Mouse (Mus musculus) neural tube, embryonic 12.5 days (tissue): ENCODE measurements at regions not wholly inside any gene's neighbourhood (a gene's known extent, or its start where the extent isn't known, plus 50 kb on each side); places are given as distances from the start of the nearest gene placed in this dataset.
A peak's percentile ranks its signal among the peaks of the same experiment; 100 is the strongest.

Experiments used
- ATAC-seq: fragments of 200-750 bp; cut with Nextera tagmentation; 2 replicates; pipeline ENCODE4 v1.8.0; 2017; ENCODE audit warnings: low read depth, mild to moderate bottlenecking, moderate TSS enrichment, moderate library complexity; ENCODE audit not compliant: low FRiP score
- H3K27ac ChIP-seq: fragments of 300-500 bp; sonication (generic); 2 replicates; pipeline ENCODE4 v1.5.1; 2016
- H3K27me3 ChIP-seq: fragments of 300-500 bp; sonication (generic); replicated peaks from 2 replicates; pipeline ENCODE4 v1.6.1; 2016; ENCODE audit warnings: mild to moderate bottlenecking
- H3K36me3 ChIP-seq: fragments of 300-500 bp; sonication (generic); 2 replicates; pipeline ENCODE4 v1.6.1; 2016; ENCODE audit warnings: mild to moderate bottlenecking
- H3K4me1 ChIP-seq: fragments of 300-500 bp; sonication (generic); 2 replicates; pipeline ENCODE4 v1.6.1; 2016
- H3K4me2 ChIP-seq: fragments of 300-500 bp; sonication (generic); replicated peaks from 2 replicates; pipeline ENCODE4 v1.6.1; 2016; ENCODE audit warnings: mild to moderate bottlenecking
- H3K4me3 ChIP-seq: fragments of 300-500 bp; sonication (generic); 2 replicates; pipeline ENCODE4 v1.5.1; 2016
- H3K9ac ChIP-seq: fragments of 300-500 bp; sonication (generic); 2 replicates; pipeline ENCODE4 v1.6.1; 2016; ENCODE audit warnings: mild to moderate bottlenecking
- H3K9me3 ChIP-seq: fragments of 300-500 bp; sonication (generic); 2 replicates; pipeline ENCODE4 v1.6.1; 2016; ENCODE audit warnings: mild to moderate bottlenecking
- WGBS: fragments of 180-500 bp; shearing (Covaris S2); methylation state at CpG from one replicate; pipeline ENCODE4 v1.1.7; 2016; 5-methylcytosine and 5-hydroxymethylcytosine counted together

DNA sequence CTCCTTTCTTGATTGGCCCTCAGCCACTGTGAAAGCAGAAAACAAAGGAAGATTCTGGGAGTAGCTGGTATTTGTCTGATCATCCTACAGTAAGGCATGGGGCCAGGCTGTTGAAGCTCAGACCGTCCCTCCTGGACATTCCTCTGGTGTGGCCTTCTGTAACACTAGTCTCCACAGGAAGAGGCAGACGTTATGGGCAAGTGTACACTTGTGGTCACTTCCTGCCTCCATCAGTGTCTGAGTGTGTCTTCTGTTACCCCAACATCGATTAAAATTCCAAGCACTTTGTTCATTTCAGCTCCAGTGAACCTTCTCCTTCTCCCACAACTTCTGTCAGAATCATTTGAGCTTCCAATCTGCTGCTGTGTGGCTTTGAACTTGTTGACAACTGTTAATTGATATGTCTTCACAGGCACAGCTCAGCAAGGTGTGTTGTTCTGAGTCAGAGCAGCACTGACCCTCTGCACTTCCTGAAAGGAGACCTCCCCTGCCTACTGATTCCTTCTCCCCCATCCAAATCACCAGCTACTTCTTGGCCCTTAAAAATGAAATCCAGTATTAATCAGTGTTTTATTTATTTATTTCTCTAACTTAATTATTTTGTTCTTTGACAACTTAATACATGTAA is 154.7 kb upstream of the Tmc3 start:
- WGBS = 77% methylated on average over 3 of the region's 3 CpGs
- Histone ChIP-seq H3K36me3 (no peaks in the 10 kb centered on the region), H3K4me3 (no peak overlapping the region), H3K27ac (no peak overlapping the region), H3K27me3 (no peaks in the 10 kb centered on the region), H3K4me2 (no peak overlapping the region), H3K9me3 (no peaks in the 10 kb centered on the region), H3K9ac (no peak overlapping the region), H3K4me1 (peaks cover 4% of the 10 kb centered on the region; the same call in 1 of the 2 replicates)
- ATAC-seq = no peak

DNA sequence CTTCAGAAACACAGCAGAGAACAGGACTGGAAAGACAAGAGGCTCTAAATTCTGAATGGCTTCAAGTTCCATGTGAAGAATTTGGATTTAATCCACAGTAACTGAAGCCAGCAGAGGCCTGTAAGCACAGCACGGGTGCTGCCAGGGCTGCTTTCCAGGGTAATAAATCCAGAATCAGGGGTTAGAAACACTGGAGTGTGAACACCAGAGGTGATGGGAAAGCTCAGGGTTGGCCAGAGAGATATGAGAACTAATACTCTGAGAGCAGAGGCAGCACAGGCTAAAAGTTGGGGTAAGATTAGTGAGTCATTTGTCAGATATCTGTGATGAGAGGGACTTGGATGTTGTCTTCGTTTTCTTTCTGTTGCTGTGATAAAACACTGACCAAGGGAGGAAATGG is 153.6 kb upstream of the Tmc3 start:
- WGBS = 60% methylated on average over 2 of the region's 2 CpGs
- Histone ChIP-seq H3K27me3 (no peaks in the 10 kb centered on the region), H3K4me3 (no peak overlapping the region), H3K27ac (no peak overlapping the region), H3K36me3 (no peaks in the 10 kb centered on the region), H3K4me1 (peaks cover 4% of the 10 kb centered on the region; the same call in 1 of the 2 replicates), H3K9me3 (no peaks in the 10 kb centered on the region), H3K4me2 (no peak overlapping the region), H3K9ac (no peak overlapping the region)
- no peak for ATAC-seq

DNA sequence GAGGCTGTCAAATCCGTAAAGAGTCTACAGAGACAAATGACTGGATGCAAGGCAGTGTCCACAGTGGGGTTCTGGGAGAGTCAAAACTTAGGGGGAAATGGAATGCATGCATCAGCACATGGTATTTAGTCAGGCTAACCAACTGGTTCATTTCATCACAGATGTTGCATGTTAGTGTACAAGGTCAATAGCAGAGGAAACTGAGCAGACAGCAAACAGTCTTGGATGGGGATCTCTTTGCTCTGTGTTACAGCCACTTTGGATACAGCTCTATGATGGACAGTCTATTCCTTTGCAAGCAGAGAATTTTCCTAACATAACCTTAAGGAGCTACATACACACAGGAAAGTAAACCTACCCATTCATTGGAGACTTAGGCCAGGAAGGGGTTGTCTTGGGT is 151.9 kb upstream of the Tmc3 start:
- 86% methylated on average over 1 of the region's 1 CpGs for WGBS
- Histone ChIP-seq H3K27me3 (no peaks in the 10 kb centered on the region), H3K4me3 (no peak overlapping the region), H3K27ac (no peak overlapping the region), H3K9ac (no peak overlapping the region), H3K36me3 (no peaks in the 10 kb centered on the region), H3K4me1 (peaks cover 4% of the 10 kb centered on the region; the same call in 1 of the 2 replicates), H3K9me3 (no peaks in the 10 kb centered on the region), H3K4me2 (no peak overlapping the region)
- ATAC-seq = no peak

DNA sequence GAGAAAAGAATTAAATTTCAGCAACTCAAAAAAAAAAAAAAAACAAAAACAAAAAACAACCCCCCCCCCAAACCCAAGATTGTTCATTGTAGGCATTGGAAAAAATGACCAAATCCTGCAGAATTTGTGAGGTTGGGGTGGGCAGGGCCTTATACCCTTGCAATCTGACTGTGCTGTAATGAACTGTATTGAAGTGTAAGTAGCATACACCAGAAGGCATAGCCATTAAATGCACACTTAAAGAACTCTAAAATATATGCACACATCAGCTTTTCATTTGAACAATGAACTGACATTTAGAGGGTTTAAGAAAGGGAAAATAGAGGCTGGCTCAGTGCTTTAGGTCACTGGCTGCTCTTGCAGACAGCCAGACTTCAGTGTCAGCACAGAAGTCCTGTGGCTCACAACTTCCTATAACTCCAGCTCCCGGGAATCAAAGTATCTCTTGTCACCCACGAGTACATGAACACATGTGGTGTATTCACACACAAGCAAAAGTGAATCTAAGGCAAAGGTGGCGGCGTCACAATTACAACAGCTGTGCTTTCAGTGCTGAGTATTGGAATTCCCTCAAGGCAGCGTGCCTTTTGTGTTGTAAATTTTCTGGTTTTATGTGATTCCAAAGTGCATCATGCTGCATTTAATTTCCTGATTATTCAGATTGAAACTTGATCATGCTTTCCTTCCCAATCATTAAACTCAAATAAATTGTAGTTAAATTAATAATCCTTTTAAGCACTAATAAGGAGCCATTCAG is 150.6 kb upstream of the Tmc3 start:
- no peaks in the 10 kb centered on the region for H3K36me3 ChIP-seq
- no peak overlapping the region for H3K4me3 ChIP-seq
- WGBS = 15% methylated on average over 5 of the region's 5 CpGs
- ATAC-seq = no peak
- H3K4me1 ChIP-seq = peaks cover 4% of the 10 kb centered on the region; the same call in 1 of the 2 replicates
- no peaks in the 10 kb centered on the region for H3K27me3 ChIP-seq
- no peak overlapping the region for H3K4me2 ChIP-seq
- no peak overlapping the region for H3K9ac ChIP-seq
- H3K9me3 ChIP-seq = no peaks in the 10 kb centered on the region
- H3K27ac ChIP-seq = no peak overlapping the region

DNA sequence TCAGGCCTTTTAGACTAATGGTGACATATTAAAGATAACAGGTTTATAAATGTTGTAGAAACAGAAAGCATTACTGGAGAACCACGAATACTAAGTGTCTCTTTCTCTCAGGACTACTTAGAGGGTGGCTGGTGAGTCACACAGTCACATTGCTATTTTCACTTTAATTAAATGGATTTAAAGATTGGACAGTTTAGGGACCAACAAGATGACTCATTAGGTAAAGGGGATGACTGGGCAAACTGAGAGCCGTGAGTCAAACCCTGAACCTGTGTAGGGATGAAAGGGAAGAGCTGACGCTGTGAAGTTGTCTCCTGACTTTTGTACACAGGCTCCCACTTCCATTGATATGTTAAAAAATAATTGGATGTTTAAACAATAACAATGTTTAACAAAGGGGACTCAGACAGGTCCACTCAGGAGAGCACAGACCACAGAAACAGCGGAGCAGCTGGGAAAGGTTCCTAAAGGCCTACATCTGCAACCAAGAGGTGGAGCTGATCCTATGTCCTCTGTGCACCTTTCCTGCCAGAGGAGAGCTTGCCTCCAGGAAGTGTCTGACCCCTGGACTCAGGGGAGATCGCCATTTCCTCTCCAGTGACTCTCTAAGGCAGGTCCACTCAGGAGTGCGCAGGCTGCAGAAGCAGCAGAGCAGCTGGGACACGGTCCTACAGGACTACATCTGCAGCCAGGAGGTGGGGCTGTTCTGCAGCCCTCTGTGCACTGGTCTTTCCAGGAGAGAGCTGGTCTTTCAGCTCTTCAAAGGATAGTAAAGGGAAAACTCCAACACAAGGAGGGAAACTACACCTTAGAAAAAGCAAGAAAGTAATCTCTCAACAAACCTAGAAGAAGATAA is 146.0 kb upstream of the Tmc3 start:
- Histone ChIP-seq H3K9ac (no peak overlapping the region), H3K4me3 (no peak overlapping the region), H3K4me2 (no peak overlapping the region), H3K9me3 (no peaks in the 10 kb centered on the region), H3K27ac (no peak overlapping the region; the same call in 1 of the 2 replicates), H3K4me1 (peaks cover 8% of the 10 kb centered on the region; the same call in 1 of the 2 replicates), H3K27me3 (no peaks in the 10 kb centered on the region), H3K36me3 (no peaks in the 10 kb centered on the region)
- no peak for ATAC-seq
- 63% methylated on average over 7 of the region's 7 CpGs for WGBS

DNA sequence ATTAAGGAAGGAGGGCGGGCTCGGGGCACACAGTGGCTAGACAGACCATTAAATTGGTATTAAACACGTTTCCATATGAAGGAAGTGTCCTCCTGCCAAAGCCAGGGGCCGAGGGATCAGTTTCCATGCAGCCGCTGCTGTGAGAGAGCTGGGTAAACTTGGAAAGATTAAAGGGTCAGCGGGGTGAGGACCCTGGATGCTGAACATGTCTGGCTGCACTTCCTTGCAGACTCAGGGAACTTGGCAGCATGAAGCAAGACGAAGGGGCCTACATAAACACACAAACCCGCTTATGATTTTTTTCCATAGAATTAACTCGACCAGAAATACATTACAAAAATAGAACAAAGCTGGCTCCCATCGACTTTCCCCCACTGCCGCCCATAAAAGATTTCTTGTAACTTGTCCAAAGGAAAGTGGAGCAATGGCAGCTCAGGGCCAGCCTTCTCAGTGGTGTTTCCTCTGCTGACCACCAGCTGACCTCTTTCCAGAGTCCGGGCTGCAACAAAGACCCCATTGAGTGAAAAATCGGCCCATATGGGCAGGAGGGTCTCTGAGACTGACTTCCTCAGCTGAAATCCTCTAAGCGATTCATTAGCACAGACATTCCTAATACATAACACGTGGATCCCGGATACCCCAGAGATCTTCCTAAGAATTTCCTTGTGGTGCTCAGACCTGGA is 141.0 kb upstream of the Tmc3 start:
- Histone ChIP-seq H3K36me3 (no peaks in the 10 kb centered on the region), H3K4me2 (no peak overlapping the region), H3K4me1 (peaks cover 9% of the 10 kb centered on the region; the same call in 1 of the 2 replicates), H3K9ac (no peak overlapping the region), H3K27me3 (no peaks in the 10 kb centered on the region), H3K9me3 (no peaks in the 10 kb centered on the region), H3K27ac (no peak overlapping the region), H3K4me3 (no peak overlapping the region)
- ATAC-seq = 0 out of 2 replicates have a peak, but pooled peaks have one; percentile 29
- 26% methylated on average over 16 of the region's 16 CpGs for WGBS

DNA sequence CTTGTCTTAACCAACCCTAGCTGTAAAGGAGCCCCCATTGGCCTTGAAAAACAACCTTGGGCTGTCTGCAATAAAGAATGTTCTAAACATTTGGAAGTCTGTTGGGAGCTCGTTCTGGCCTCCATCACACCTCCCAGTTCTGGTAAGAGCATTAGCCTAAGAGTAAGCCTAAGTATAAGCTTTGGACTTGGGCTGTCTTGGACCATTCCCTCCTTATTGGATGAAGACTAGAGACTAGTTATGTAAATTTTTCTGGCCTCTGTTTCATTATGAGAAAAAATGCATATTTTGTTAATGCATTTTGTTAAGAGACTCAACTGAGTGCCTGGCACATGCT is 140.5 kb upstream of the Tmc3 start:
- Histone ChIP-seq H3K4me3 (no peak overlapping the region), H3K4me1 (peaks cover 9% of the 10 kb centered on the region; the same call in 1 of the 2 replicates), H3K36me3 (no peaks in the 10 kb centered on the region), H3K4me2 (no peak overlapping the region), H3K9me3 (no peaks in the 10 kb centered on the region), H3K9ac (no peak overlapping the region), H3K27ac (no peak overlapping the region), H3K27me3 (no peaks in the 10 kb centered on the region)
- WGBS = 47% methylated on average over 1 of the region's 1 CpGs
- no peak for ATAC-seq

DNA sequence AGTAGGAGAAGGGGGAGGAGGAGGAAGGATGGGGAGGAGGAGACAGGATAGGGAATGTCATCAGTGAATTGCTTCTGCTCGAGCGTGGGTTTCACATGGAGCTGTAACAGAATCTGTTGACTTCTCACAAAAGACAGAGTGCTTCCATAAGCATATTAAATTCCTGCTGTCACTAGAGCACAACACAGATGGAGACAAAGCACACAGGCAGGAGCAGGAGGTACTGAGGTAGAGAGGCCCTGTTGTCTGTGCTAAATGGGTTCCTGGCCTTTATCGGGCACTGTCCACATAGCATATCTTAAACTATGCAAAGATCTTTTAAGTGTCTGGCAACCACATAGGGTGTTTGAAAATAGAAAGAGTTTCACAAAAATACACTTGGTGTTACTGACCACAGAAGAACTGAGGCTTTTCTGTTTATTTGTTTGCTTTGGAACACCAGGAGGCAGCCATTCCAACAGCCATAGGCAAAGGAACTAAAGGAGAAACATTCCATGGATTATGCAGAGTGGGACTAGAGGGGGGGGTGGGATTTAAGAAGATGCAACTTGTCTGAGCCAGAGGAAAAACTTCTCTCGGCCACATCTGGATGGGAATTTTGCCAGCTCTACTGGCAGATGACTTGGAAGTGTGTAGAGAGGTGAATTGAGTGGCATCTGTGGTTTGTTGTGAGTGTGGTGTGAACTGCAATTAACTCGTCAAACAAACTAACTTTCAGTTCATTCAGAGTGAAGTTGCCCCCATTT is 139.4 kb upstream of the Tmc3 start:
- ATAC-seq = no peak
- WGBS = 54% methylated on average over 5 of the region's 5 CpGs
- Histone ChIP-seq H3K27ac (no peak overlapping the region), H3K9me3 (no peaks in the 10 kb centered on the region), H3K36me3 (no peaks in the 10 kb centered on the region), H3K4me3 (no peak overlapping the region), H3K27me3 (no peaks in the 10 kb centered on the region), H3K4me1 (peaks cover 9% of the 10 kb centered on the region; the same call in 1 of the 2 replicates), H3K9ac (no peak overlapping the region), H3K4me2 (no peak overlapping the region)

DNA sequence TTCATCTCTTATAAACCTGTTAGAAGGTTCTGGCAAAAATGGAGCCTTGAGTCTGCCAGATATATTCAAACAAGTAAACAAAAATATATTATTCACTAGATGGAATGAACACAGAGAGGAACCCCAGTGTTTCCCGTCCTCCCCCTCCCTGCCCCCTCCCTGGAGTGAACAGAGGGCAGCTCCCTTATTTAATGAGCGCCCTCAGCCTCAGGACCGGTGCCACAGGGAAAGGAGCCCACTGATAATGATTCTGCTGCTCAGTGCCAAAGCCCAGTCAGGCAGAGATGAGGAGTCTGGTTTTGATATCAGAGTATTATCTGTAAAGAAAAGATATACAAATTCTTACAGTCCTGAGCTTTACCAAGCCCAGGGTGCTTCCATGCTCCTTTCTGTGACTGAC is 134.4 kb upstream of the Tmc3 start:
- no peaks in the 10 kb centered on the region for H3K9me3 ChIP-seq
- no peak overlapping the region for H3K4me2 ChIP-seq
- WGBS = 64% methylated on average over 3 of the region's 3 CpGs
- H3K36me3 ChIP-seq = no peaks in the 10 kb centered on the region
- no peak overlapping the region for H3K27ac ChIP-seq
- H3K27me3 ChIP-seq = no peaks in the 10 kb centered on the region
- H3K9ac ChIP-seq = no peak overlapping the region
- H3K4me3 ChIP-seq = no peak overlapping the region
- peaks cover 3% of the 10 kb centered on the region; the same call in 1 of the 2 replicates for H3K4me1 ChIP-seq
- no peak for ATAC-seq

DNA sequence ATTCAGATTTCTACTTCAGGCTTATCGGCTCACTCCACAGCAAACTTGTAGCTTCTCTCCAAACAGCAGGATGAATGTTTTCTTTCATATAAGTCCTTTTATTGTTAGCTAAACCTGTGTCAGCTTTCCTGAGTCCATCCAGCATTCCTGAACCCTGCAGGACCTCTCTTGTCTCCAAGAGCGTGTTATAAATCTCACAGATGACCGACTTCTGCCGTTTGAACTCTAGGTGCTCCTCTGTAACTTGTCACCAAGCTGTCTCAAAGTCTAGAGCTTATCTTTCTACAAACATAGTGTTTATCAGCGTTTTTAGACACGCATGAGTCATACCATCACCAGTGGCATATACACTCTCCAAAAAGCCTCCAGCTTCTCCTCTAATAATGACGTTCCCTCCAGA is 132.4 kb upstream of the Tmc3 start:
- ATAC-seq = no peak
- H3K27me3 ChIP-seq = no peaks in the 10 kb centered on the region
- WGBS = 59% methylated on average over 7 of the region's 7 CpGs
- no peak overlapping the region for H3K27ac ChIP-seq
- H3K36me3 ChIP-seq = no peaks in the 10 kb centered on the region
- no peak overlapping the region for H3K9ac ChIP-seq
- H3K4me3 ChIP-seq = no peak overlapping the region
- no peaks in the 10 kb centered on the region for H3K9me3 ChIP-seq
- peaks cover 3% of the 10 kb centered on the region; the same call in 1 of the 2 replicates for H3K4me1 ChIP-seq
- H3K4me2 ChIP-seq = no peak overlapping the region

DNA sequence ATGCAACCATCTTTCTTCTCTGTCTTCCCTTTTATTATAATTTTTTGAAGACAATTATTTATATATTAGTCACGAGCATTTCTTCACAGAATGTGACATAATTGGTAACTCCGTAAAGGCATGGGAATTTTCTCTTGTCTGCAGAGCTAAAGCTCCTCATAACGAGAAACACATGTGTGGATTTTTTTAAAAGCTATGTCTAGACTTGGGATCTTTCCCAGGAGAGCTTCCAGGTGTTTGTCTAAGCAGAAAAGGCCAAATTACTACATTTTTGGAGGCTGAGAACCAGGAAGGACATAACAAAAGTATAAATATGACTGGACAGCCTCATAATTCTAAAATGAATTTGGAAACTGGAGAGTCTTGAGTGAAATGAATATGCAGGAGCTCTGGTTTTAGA is 125.2 kb upstream of the Tmc3 start:
- Histone ChIP-seq H3K36me3 (no peaks in the 10 kb centered on the region), H3K4me3 (no peak overlapping the region), H3K9ac (no peak overlapping the region), H3K9me3 (no peaks in the 10 kb centered on the region), H3K4me1 (no peaks in the 10 kb centered on the region), H3K27ac (no peak overlapping the region), H3K27me3 (no peaks in the 10 kb centered on the region), H3K4me2 (no peak overlapping the region)
- WGBS = 64% methylated on average over 3 of the region's 3 CpGs
- no peak for ATAC-seq
